Mouse (Mus musculus) hematopoietic stem cell, adult 5-6 weeks (primary cell): ENCODE data around the gene Nr1d1. TPM values are rescaled to one million over a fixed set of nuclear protein-coding genes. Genes with fewer than 3 reads are reported as not detected.
A peak's percentile ranks its signal among the peaks of the same experiment; 100 is the strongest.

Experiments used
- ATAC-seq, 2 experiments: fragments of 125-278 bp in 1 of 2; replicated peaks in 1 of 2; 2 replicates each; pipeline ENCODE4 v1.8.0; 2016 to 2017; ENCODE audit warnings: inconsistent platforms in 2 of 2, mild to moderate bottlenecking in 2 of 2, moderate number of reproducible peaks in 2 of 2, low read depth in 1 of 2, moderate TSS enrichment in 1 of 2; ENCODE audit not compliant: low FRiP score in 2 of 2, poor library complexity in 2 of 2, severe bottlenecking in 2 of 2, insufficient read depth in 1 of 2, low TSS enrichment in 1 of 2
- total RNA-seq: library from RNA; stranded (forward); fragments of 172-1452, 232-1000 nt; gene quantifications from 2 replicates; pipeline ENCODE4 v1.2.3, GENCODE M21; 2017

Gene Nr1d1
- total RNA-seq, result 0.81 and 1.8 TPM in 2 replicates

DNA sequence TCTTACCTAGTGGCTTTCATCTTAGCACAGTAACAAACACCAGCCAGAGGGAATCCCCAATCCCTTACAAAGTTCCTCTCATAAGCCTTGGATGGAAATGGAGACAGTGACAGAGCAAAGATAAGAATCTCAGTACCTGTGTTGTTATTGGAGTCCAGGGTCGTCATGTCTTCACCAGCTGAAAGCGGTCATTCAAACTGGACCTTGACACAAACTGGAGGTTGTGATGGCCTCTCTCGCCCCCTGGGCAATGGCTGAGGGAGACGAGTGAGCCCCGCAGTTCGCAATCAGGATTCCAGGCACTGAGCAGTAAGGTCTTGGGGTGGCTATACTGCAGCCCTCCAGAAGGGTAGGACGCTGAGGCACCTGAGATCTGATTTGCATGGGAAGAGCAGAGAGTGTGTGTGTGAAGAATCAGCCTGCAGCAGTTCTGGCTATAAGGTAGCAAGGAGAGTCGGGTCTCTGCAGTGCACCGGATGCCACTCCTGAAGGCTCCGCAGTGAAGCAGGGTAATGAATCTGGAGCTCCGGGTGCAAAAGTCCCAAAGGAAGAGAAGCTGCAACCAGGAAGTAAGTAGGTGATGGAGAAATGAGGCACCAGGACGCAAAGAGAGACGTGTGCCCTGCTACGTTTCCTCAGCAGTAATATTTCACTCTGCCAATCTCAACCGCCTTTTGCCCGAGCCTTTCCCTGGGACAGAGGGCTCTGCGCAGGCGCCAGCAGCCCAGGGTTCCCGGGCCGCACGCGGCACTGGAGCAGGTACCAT, at the start of gene Nr1d1:
Gene Nr1d1 (minus strand): TSS at position 752 of the 766 bp plus-strand sequence.
- ATAC-seq, result no peak

DNA sequence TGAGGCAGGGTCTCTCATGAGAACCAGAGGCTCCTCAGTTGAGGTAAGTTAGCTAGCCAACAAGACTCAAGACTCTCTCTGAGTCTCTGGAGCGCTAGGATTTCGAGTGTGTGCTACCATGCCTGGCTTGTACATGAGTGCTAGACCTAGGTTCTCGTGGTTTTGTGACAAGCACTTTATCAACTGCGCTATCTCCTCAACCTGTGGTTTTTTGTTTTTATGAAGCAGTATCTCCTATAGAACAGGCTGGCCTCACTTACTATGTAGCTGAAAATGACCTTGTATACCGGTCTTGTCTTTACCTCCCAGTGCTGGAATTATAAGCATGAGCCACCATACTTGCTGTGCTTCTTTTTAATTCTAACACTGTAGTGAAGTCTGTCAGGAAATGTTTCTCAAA, 45.8 kb upstream of the Nr1d1 start:
- no peak for ATAC-seq

- ATAC-seq, result peak; percentile 80 to 81; a peak in 3 of 4 replicates
Observed at GRCm38 (mm10) chr11:98816706-98817239, 41.6 kb upstream of the Nr1d1 start.

DNA sequence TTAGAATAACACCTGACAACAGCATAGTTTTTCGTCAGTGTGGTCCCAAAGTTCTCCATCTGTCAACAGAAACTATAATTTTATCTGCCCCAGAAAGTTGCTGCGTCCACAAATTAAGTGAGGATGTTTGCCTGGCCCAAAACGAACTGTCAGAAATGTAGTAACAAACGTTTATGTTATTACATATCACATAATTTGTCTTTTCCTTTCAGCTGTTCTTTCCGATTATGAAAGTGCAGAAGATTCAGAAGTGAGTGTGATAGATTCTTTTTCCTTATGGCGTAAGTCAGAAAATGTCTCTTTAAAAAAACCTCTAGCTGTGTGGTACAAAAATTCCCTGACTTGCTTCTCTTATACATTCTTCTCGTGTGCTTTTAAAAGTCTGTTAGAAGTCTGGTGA, 35.6 kb upstream of the Nr1d1 start:
- no peak for ATAC-seq

- ATAC-seq, result peak; percentile 98 to 99
Observed at GRCm38 (mm10) chr11:98809457-98810290, 34.5 kb upstream of the Nr1d1 start.

DNA sequence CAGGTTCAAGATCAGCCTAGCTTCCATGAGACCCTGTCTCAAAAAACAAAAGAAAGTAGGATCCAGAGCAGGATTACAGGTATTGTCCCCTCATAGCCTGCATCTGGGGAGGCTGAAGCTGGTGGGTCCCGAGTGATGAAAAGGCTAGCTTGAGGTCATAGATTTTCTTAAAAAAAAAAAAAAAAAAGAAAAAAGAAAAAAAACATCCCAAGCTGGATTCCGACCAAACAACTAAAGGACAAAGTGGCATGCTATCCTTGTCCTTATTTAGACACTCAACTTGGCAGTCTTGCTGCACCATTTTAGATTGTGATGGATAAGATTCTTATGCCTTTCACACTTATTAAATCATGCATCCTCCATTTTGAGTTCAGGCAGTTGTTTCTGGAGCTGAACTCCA, 33.3 kb upstream of the Nr1d1 start:
- ATAC-seq, result no peak

DNA sequence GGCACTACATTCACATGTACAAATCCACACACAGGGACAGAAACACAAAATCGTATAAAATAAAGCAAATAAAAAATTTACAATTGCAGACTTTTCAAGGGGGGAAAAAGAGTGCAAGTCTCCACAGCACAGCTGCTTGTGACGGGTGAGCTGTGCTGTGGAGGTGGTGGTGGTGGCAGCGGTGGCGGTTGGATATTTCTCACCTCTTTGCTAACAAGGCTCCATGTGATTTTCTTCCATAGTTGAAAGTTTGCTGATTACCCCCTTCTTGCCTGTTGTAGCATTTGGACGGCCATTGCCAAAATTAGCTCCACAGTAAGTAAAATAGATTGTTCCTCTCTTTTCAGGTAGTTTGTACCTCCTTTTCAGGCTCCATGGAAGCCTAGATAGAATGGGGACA, 29.5 kb upstream of the Nr1d1 start, which contains the start of gene Casc3:
Gene Casc3 (plus strand): TSS at position 301 of the 400 bp plus-strand sequence.
- no peak for ATAC-seq

DNA sequence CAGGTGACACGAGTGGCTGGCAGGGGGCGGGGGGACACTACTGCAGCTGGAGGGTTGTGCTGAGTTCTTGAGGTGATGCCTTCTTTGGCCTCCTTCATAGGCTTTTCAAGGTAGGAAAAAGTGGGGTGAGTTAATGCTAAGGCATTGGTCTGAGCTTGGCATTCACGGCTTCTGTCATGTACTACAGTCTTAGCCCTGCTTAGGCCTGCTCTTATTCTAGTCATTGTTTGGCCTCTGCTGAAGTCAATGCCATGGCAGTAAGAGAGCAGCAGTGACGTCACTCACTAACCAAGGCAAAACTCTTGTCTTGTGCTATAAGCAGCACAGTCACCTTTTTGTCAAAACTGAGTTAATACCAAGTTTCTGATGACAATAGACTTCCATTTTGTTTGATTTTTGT, 22.8 kb upstream of the Nr1d1 start:
- no peak for ATAC-seq

DNA sequence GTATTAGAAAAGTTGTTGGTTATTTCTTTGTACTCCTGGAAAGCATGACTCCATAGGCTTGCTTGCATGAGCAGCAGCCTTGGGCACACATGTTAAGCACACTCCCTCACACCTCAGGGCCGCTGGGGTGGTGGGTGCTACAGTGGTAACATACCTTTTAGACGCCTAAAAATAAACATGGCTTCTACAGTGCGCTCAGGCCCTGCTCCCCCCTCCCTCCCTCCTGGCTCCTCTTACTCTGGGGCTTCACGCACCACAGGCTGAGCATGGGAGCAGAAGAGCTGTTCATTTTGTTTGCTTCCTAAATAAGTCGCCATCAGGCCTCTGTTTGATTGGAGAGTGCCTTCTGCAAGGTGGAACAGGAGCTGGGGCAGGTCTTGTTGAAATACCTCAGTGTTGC, 22.2 kb upstream of the Nr1d1 start:
- ATAC-seq, result no peak

DNA sequence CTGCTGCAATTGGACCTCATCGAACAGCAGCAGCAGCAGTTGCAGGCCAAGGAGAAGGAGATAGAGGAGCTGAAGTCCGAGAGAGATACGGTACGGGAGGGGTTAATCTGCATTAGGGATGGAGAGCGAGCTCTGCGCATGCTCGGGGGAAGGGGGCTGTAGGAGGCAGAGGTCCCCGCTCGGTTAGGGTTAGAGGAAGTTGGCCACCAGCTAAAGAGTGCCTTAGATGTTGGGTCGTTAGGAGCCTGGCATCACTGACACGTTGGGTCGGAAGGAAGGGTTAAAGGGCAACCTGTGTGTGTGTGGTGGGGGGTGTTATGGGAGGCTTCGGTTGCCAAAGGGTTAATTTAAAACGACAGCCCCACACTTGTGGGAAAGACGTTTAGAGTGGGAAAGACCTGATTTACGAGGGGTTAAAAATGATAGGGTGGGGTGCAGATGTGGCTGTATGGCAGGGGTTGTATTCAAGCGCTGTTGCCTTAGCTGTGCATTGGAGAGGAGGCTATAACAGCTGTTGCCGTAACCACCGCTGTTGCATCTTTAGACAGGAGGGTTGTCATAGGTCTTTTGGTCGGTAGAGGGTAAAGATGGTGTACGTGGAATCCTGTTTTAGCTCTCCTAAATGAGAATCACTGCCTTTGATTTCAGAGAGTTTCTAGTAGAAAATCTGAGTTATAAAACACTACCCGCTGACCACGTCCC, 21.5 kb upstream of the Nr1d1 start:
- 0 out of 4 replicates have a peak, but pooled peaks have one; percentile 22 to 34 for ATAC-seq

DNA sequence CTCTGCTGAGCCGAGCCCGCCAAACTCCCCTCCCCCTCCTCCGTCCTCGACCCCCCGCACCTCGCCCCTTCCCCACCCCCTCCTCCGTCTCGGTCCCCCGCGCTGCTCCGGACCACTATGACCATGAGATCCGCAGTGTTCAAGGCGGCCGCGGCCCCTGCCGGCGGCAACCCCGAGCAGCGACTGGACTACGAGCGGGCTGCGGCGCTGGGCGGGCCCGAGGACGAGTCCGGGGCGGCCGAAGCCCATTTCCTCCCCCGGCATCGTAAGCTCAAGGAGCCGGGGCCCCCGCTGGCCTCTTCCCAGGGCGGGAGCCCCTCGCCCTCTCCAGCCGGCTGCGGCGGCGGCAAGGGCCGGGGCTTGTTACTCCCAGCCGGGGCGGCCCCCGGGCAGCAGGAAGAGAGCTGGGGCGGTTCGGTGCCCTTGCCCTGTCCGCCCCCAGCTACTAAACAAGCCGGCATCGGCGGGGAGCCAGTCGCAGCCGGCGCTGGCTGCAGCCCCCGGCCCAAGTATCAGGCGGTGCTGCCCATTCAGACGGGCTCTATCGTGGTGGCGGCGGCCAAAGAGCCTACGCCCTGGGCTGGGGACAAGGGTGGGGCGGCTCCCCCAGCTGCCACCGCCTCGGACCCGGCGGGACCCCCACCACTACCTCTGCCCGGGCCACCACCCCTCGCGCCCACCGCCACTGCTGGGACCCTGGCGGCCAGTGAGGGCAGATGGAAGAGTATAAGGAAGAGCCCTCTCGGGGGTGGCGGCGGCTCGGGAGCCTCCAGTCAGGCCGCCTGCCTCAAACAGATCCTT, 20.8 kb upstream of the Nr1d1 start:
- 0 out of 4 replicates have a peak, but pooled peaks of 1 of the 2 experiments have one; percentile 4 for ATAC-seq

DNA sequence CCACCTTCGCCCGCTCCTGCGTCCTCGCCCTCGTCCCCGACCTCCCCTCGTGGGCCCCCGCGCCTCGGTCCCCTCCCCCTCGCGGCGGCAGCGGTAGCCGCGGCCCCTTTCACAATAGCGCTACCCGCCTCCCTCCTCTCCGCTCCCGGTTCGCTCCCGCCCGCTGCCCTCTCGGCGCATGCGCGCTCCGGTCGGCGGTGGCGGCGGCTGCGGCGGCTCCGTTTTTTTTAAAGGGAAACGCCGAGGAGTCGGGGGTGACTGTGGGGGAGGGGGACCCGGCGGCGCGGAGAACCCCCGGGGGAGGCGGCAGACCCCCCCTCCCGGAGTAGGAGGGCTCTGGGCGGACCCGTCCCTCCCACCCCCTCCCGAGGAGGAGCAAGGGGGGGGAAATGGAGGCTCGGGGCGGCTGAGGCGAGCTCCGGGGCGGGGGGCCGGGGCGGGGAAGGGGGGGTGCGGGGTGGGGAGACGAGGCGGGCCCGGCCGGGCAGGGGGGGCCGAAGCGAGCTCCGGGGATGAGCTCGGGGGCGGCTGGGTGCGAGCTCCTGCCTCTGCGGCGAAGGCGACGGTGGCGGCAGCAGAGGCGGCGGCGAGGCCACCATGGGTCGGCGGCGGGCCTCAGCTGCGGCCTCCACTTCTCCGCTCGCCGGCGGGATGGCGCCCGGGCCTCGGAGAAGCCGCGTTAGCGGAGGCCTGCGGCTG, 20.0 kb upstream of the Nr1d1 start, which contains the start of gene Msl1:
Gene Msl1 (plus strand): TSS at position 502 of the 699 bp plus-strand sequence.
- ATAC-seq, result peak; percentile 29 to 60

- peak; percentile 58 to 67 for ATAC-seq
Observed at GRCm38 (mm10) chr11:98794469-98795014, 19.4 kb upstream of the Nr1d1 start.

- ATAC-seq, result no peak
Observed at GRCm38 (mm10) chr11:98792081-98792480, 16.9 kb upstream of the Nr1d1 start.

DNA sequence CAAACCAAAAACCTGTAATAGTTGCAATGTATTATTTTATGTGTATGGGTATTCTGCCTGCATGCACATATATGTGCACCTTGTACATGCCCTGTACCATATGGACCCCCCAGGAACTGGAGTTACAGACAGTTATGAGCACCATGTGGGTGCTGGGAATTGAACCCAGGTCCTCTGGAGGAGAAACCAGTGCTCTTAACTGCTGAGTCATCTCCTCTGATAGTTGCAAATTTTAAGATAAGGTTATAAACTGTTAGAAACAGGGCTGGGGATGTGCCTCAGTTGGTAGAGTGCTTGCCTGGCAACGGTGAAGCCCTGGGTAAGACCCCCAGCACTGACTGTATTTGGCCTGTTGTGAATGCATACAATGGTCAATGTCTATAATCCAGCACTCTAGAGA, 16.3 kb upstream of the Nr1d1 start:
- ATAC-seq, result no peak

DNA sequence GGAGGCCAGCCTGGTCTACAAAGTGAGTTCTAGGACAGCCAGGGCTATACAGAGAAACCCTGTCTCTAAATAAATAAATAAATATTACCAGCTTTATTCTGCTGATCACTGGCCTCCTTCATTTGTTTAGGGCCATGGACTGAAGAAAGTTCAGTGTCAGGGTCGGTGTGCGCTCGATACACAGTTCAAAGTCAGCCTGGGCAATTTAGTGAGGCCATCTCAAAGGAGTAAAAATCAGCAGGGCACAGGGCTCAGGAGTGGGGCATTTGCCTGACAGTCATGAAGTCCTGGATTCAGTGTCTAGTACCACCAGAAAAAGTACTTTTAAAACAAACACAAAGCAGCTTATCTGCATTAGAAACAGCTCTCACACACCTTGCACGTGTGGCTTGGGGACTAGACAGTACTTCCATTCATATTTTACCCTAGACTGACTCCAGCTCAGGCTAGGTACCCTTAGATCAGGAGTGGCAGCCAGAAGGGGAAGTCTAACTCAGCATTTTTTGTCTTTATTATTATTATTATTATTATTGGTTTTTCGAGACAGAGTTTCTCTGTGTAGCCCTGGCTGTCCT, 15.6 kb upstream of the Nr1d1 start:
- ATAC-seq, result no peak
